Mouse (Mus musculus) mesoderm, embryonic 11.5 days (tissue): ENCODE measurements around the gene Spaca4.

Experiments
- DNase-seq: peaks from one replicate; pipeline ENCODE4 v3.0.0-alpha.2; 2012; ENCODE audit warnings: low read depth, low spot score

The Spaca4 gene

DNA sequence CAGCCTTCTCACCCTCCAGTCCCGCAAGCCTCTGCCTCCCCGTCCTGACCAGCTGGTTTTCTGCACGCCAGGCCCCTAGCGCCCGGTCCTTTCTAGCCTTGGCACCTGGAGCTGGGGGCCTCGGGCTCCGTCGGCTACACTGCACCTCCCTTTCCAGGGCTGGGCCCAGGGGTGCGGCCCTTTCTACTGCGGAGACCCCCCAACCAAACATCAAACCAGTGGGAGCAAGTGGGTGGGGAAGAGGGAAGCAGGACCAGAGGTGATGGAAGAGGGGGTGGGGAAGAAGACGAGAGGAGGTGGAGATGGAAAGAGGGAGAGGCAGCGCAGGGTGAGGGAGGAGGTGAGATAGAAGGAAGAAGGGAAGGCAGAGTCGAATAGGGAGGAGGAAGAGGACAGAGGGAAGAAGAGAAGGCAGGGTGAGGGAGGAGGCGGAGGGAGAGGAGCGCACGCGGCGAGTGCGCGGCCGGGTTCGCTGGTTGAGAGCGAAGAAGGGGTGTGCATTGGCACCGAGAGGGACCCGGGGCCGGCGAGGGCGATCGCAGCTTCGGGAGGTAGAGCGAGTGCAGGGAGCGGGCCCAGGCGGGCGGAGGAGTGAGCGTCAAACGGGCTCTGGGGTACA lies 26.0 kb downstream of the Spaca4 start, which contains the start of gene Car11:
Gene Car11 (plus strand): TSS at position 321 of the 619 bp plus-strand sequence.
- DNase-seq: no peak

- DNase-seq: no peak
Observed at GRCm38 (mm10) chr7:45697894-45698293, 27.7 kb downstream of the Spaca4 start.

DNA sequence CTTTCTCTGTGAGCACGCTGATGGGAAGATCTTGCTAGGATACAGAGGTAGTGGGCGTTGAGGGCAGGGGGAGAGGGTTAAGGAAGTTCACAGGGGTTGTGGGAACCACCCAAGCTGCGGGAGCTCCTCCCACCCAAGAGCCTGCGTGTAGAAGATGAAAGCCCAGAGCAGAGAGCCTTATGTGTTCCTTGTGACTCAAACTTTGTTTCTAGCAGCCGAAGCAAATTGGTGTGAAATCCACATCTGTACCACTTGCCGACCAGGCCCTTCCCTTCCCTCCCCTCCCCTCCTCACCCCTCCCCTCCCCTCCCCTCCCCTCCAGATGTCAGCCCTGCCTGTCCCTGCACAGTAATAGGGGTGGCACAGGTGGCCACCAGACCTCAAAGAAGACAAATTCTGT lies 30.5 kb downstream of the Spaca4 start:
- peak; percentile 68 for DNase-seq

- DNase-seq: no peak
Observed at GRCm38 (mm10) chr7:45693921-45694591, 31.6 kb downstream of the Spaca4 start, which contains the start of gene Sec1. Gene Sec1, minus strand, starts transcription at chr7:45694402.

- DNase-seq: no peak
Observed at GRCm38 (mm10) chr7:45692364-45692763, 33.2 kb downstream of the Spaca4 start.

- DNase-seq: no peak
Observed at GRCm38 (mm10) chr7:45689800-45690199, 35.8 kb downstream of the Spaca4 start.

GRCm38 (mm10) chr7:45689099-45689498 lies 36.5 kb downstream of the Spaca4 start:
- DNase-seq: no peak

- no peak for DNase-seq
Observed at GRCm38 (mm10) chr7:45686841-45687240, 38.8 kb downstream of the Spaca4 start.

DNA sequence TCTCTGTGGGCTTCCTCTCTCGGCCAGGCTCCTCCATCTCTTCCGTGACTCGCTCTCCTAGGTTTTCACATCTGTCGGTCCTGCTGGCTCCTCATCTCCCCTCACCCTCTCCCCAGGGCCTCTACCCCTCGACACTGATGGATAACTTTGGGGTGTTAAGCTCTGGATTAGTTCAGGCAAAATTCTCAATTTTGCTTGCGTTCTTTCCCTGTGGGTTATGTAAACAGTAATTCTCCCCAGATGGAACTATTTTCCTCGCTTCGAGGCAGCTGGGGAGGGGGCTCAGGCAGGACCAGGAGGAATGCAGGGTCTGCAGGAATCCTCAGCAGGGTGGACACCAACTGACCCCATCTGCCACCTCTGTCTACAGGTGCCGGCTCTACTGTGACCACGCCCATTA lies 39.8 kb downstream of the Spaca4 start:
- peak; percentile 44 for DNase-seq

DNA sequence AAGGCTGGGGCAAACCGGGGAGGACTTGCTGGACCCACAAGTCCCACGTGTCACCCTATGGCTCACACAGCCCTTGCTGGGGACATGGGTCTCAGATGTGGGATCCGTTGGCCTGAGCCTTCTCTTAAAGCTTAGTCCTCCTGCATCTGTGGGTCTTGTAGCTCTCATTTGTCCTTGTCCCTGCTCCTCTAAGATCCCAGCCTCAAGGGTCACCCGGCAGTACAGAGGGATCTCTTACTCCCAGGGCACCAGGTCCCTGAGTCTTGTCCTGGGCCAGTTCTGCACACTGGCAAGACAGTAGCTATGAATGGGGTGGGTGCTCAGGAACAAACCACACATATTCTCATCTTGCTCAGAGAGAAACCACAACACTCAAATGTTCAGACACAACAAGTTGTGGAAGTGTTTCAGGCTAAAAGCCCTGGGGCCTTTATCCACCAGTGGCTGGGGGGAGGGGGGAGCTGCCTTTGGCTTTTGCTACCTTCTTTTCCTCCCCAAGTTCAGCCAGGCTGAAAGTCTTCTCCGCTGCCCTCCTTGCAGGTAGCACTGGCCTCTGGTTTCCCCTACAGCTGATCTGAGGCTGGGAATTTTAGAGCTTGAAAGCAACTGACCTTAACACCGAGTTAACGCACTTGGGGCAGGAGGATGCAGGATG lies 42.1 kb downstream of the Spaca4 start, which contains the start of gene Ntn5:
Gene Ntn5 (plus strand): TSS at position 627 of the 655 bp plus-strand sequence.
- no peak for DNase-seq

DNA sequence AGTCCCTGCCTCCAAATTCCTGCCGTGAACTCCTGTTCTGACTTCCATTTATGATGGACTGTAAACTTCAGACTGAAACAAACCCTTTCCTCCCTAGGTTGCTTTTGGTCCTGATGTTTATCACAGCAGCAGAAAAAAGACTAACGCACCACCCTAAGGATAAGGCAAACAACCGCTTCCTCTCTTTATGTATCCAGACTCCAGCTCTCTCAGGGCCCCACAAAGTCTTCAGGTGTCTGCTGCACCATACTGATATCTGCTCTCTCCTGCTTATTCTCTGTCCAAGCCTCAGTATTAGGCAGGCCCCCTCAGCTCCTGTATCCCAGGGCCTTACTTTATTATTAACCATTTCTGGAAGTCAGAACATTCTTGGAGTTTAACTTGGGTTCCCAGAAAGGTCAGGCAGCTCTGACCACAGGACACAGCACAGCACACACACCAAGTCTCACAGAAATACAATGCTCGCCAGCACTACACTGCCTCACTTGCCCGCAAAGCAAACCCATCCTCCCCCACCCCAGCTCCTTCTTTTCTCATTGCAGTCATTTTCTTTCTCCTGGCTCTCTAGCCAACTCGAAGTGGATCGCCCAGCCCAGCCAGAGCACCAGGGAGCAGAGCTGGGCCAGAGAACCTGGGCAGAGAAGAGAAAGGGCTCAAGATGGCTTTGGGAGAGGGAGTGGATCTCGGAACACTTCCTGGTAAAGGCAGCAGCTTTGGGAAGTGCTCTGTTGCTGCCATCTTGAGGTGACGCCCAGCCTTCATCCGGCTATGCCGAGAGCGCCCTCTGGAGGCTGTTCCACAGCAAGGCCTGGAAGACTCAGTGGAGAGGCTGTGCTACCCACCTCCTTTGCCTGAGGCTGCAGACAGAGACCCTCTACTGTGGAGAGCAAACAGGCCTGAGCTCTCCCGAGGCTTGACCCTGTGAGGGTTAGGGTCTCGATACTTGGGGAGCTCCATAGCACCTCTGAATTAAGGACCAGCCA lies 43.2 kb downstream of the Spaca4 start:
- peak; percentile 94 for DNase-seq

DNA sequence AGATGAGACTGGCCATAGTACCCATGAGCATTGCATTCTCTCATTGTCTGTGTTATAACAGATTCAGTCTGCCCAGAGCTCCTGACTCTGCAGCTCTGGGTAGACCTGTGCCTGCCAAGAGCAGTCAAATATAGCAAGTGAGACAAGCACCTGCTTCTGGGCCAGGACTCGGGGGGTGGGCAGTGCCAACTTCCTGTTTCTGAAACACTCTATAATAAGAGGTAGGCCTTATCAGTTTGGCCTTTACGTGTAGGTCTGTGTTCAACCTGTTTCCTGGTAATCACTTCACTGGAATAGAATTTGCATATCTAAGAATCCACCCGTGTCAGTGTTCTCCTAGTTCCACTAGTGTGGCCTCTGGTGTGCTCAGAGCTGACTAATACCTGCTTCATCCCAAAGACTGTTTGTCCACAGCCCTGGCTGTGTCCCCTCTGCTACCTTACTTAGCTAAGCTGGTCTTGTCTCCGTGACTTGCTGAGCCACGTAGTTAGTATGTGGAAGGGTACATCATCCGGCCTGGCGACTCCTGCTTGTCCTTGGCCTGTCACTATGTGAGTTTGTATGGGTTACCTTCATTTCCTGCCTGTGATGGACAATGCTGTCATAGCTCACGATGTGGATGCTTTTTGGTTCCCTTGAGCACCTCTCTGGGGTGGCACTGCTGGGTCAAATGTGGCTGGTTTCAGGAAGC lies 44.4 kb downstream of the Spaca4 start:
- DNase-seq: no peak

- no peak for DNase-seq
Observed at GRCm38 (mm10) chr7:45679966-45680621, 45.5 kb downstream of the Spaca4 start.

DNA sequence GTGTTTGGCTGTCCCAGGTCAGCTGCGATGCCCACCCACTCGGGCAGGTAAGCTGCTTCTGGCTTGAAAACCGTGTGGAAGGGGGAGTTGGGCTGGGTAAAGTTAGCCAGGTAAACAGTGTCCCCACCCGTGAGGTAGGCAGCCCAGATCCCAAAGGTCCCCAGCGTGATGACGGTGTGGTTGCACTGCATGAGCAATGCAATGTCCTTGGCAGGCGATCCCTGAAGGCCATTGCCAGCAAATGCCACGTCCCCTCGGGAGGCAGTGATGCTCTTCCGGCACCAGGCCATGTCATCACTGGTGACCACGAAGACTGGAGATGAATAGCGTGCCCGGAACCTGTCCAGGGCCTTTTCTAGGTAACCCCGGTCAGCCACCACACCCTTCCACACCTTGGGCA lies 47.1 kb downstream of the Spaca4 start:
- DNase-seq: no peak

GRCm38 (mm10) chr7:45677627-45678295 lies 47.9 kb downstream of the Spaca4 start:
- DNase-seq: no peak
